Comparison of ENCODE assay signal across 9 mouse cellular contexts in the genomic region with DNA sequence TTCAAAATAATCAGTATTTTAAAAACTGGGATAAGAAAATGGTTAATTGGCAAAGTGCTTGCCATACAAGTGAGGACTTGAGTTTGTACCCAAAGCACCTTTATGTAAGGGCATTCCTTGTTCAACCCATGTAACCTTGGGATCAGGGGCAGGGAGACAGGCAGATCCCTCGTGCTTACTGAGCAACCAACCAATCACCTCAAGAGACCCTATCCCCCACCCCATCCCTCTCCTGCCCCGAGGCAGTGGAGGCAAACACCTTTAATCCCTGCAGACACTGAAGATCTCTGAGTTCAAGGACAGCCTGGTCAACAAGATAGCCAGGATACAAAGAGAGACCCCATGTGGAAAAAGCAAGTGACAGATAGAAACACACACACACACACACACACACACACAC. TPM values are rescaled to one million over a fixed set of nuclear protein-coding genes. Genes with fewer than 3 reads are reported as not detected.
DNase-seq lines count a peak whose midpoint lies in the region; ATAC-seq lines count a peak whose summit lies in the region.
"Had no signal": no experiment of that assay in that cellular context is flagged by ENCODE, and none has a peak within 500 bp of the region (broad histone marks: within the 10 kb centered on the region; RNA-seq: fewer than 3 reads in every experiment).

No protein-coding gene starts in this region.

- no peak overlapping the region for H3K9ac ChIP-seq in neural tube, embryonic 11.5 days (ENCODE audit: low read length)
- peak overlapping the region; percentile 79; the same call in 1 of the 2 replicates for H3K9ac ChIP-seq in limb, embryonic 13.5 days
- no peak overlapping the region for H3K9ac ChIP-seq in stomach, embryonic 15.5 days

- no peak overlapping the region for H3K27ac ChIP-seq in neural tube, embryonic 11.5 days (ENCODE audit: low read depth, low read length)
- no peak overlapping the region for H3K27ac ChIP-seq in limb, embryonic 13.5 days
- no peak overlapping the region for H3K27ac ChIP-seq in stomach, embryonic 15.5 days

- H3K4me3 ChIP-seq in neural tube, embryonic 11.5 days (ENCODE audit: low read depth, low read length), result no peak overlapping the region
- peak overlapping the region; percentile 78; the same call in 1 of the 2 replicates for H3K4me3 ChIP-seq in limb, embryonic 13.5 days
- H3K4me3 ChIP-seq in stomach, embryonic 15.5 days (replicated peaks), result peak overlapping the region; percentile 63

- peaks cover 3% of the 10 kb centered on the region; the same call in 1 of the 2 replicates for H3K36me3 ChIP-seq in neural tube, embryonic 11.5 days (ENCODE audit: control insufficient read depth, insufficient read depth, low read length)
- H3K36me3 ChIP-seq in limb, embryonic 13.5 days, result peaks cover 29% of the 10 kb centered on the region
- peaks cover 12% of the 10 kb centered on the region; the same call in 1 of the 2 replicates for H3K36me3 ChIP-seq in stomach, embryonic 15.5 days

- ATAC-seq in neural tube, embryonic 11.5 days (ENCODE audit: insufficient read depth, low FRiP score, low TSS enrichment), result no peak
- no peak for ATAC-seq in limb, embryonic 13.5 days (ENCODE audit: low FRiP score, low read depth)
- ATAC-seq in stomach, embryonic 15.5 days (ENCODE audit: insufficient read depth, low FRiP score, low read depth), result no peak

- H3K4me1 ChIP-seq in neural tube, embryonic 11.5 days (ENCODE audit: control insufficient read depth, insufficient read depth, low read length), result no peaks in the 10 kb centered on the region
- H3K4me1 ChIP-seq in limb, embryonic 13.5 days, result peaks cover 18% of the 10 kb centered on the region
- H3K4me1 ChIP-seq in stomach, embryonic 15.5 days, result 0 out of 2 replicates have a peak, but pooled peaks cover 7% of the 10 kb centered on the region

- no peaks in the 10 kb centered on the region for H3K27me3 ChIP-seq in neural tube, embryonic 11.5 days (ENCODE audit: control insufficient read depth, insufficient read depth, low read length)
- H3K27me3 ChIP-seq in limb, embryonic 13.5 days, result no peaks in the 10 kb centered on the region
- H3K27me3 ChIP-seq in stomach, embryonic 15.5 days (replicated peaks), result no peaks in the 10 kb centered on the region

- WGBS in neural tube, embryonic 11.5 days, result 74% methylated on average over 2 of the region's 2 CpGs
- 66% methylated on average over 2 of the region's 2 CpGs for WGBS in limb, embryonic 13.5 days
- 57% methylated on average over 2 of the region's 2 CpGs for WGBS in stomach, embryonic 15.5 days

- H3K9me3 ChIP-seq in neural tube, embryonic 11.5 days (ENCODE audit: control insufficient read depth, low read length), result no peaks in the 10 kb centered on the region
- peaks cover 14% of the 10 kb centered on the region for H3K9me3 ChIP-seq in limb, embryonic 13.5 days
- H3K9me3 ChIP-seq in stomach, embryonic 15.5 days, result no peaks in the 10 kb centered on the region

- H3K4me2 ChIP-seq in neural tube, embryonic 11.5 days (ENCODE audit: low read depth), result peak overlapping the region; percentile 81; the same call in 1 of the 2 replicates
- peak overlapping the region; percentile 87 for H3K4me2 ChIP-seq in limb, embryonic 13.5 days (replicated peaks)
- H3K4me2 ChIP-seq in stomach, embryonic 15.5 days, result peak overlapping the region; percentile 78

- DNase-seq in cerebellum, adult 11 months, result peak; percentile 14
- DNase-seq in cerebellum, postnatal 36 days, result no peak
- no peak for DNase-seq in neural tube, embryonic 11.5 days (ENCODE audit: low spot score)
- no peak for DNase-seq in neural tube, embryonic 10.5 days (ENCODE audit: extremely low spot score, low spot score)
- no peak for DNase-seq in layer of hippocampus, postnatal 10 days (ENCODE audit: low spot score in 2 of 2)
- no peak for DNase-seq in left cerebral cortex, adult 18-20 months (ENCODE audit: low spot score in 2 of 2)
- DNase-seq: layer of hippocampus, adult 9-11 months had no signal

RNA-seq across cellular contexts. Expression of a gene that starts 1.3 kb away (rescaled TPM):
- polyA plus RNA-seq in neural tube, embryonic 11.5 days (2014; fragmentation: Nextera tagmentation; extraction: Ambion mirVana), result 13.0 and 15.3 TPM in 2 replicates
- polyA plus RNA-seq in limb, embryonic 13.5 days (2015; fragmentation: Nextera tagmentation; extraction: Ambion mirVana), result 17.8 and 20.1 TPM in 2 replicates
- polyA plus RNA-seq in stomach, embryonic 15.5 days (2015; fragmentation: Nextera tagmentation; extraction: Ambion mirVana), result 18.3 and 21.2 TPM in 2 replicates
- total RNA-seq in layer of hippocampus, postnatal 10 days (2021), result 10 to 100 TPM; 12.8 to 14.2 TPM
- 10 to 100 TPM; 21.9 TPM for total RNA-seq in left cerebral cortex, adult 18-20 months (2021)

RNA-seq across cellular contexts. Expression of a gene that starts 1.4 kb away (rescaled TPM):
- 21.1 and 24.0 TPM in 2 replicates for polyA plus RNA-seq in neural tube, embryonic 11.5 days (2014; fragmentation: Nextera tagmentation; extraction: Ambion mirVana)
- 30.5 and 37.3 TPM in 2 replicates for polyA plus RNA-seq in limb, embryonic 13.5 days (2015; fragmentation: Nextera tagmentation; extraction: Ambion mirVana)
- 28.2 and 28.3 TPM in 2 replicates for polyA plus RNA-seq in stomach, embryonic 15.5 days (2015; fragmentation: Nextera tagmentation; extraction: Ambion mirVana)
- 10 to 100 TPM; 22.2 to 29.0 TPM for total RNA-seq in layer of hippocampus, postnatal 10 days (2021)
- 10 to 100 TPM; 32.7 to 32.8 TPM for total RNA-seq in left cerebral cortex, adult 18-20 months (2021)

RNA-seq across cellular contexts. Expression of a gene that starts 41.7 kb away (rescaled TPM):
- polyA plus RNA-seq in neural tube, embryonic 11.5 days (2014; fragmentation: Nextera tagmentation; extraction: Ambion mirVana), result 10.1 and 14.5 TPM in 2 replicates
- 11.3 and 12.6 TPM in 2 replicates for polyA plus RNA-seq in limb, embryonic 13.5 days (2015; fragmentation: Nextera tagmentation; extraction: Ambion mirVana)
- 10.9 and 12.3 TPM in 2 replicates for polyA plus RNA-seq in stomach, embryonic 15.5 days (2015; fragmentation: Nextera tagmentation; extraction: Ambion mirVana)
- 10 to 100 TPM; 31.8 to 34.1 TPM for total RNA-seq in layer of hippocampus, postnatal 10 days (2021)
- total RNA-seq in left cerebral cortex, adult 18-20 months (2021), result 10 to 100 TPM; 36.3 to 39.6 TPM
